Mouse (Mus musculus) erythroblast, embryonic 14.5 days (primary cell): Measurements from ENCODE around the gene Eid1.

Source experiments
- GATA1 ChIP-seq: IDR thresholded peaks from 2 replicates; pipeline ENCODE4 v1.6.1; 2012; ENCODE audit warnings: low read length, inconsistent platforms, mixed read lengths
- TAL1 ChIP-seq: IDR thresholded peaks from 3 replicates; pipeline ENCODE4 v1.6.1; 2012; ENCODE audit warnings: low read length, inconsistent platforms, mixed read lengths

- TF ChIP-seq TAL1 = no peak
- no peak for TF ChIP-seq GATA1
Observed at GRCm38 (mm10) chr2:125723408-125724085, 50.7 kb downstream of the Eid1 start.
